Mouse (Mus musculus) liver, embryonic 12.5 days (tissue): ENCODE results near the gene Alkbh4. TPM values are rescaled to one million over a fixed set of nuclear protein-coding genes. Genes with fewer than 3 reads are reported as not detected.
"Not testable (repeated sequence)": the region's sequence is repeated elsewhere in the genome, so short reads cannot be mapped to it uniquely, and the experiment has no call there.

ENCODE experiments used
- ATAC-seq: fragments of 200-750 bp; cut with Nextera tagmentation; 2 replicates; pipeline ENCODE4 v1.8.0; 2017; ENCODE audit warnings: moderate number of reproducible peaks, mild to moderate bottlenecking, moderate library complexity
- H3K27ac ChIP-seq: fragments of 300-500 bp; sonication (generic); 2 replicates; pipeline ENCODE4 v1.5.1; 2016; ENCODE audit warnings: mild to moderate bottlenecking
- H3K27me3 ChIP-seq: fragments of 300-500 bp; sonication (generic); replicated peaks from 2 replicates; pipeline ENCODE4 v1.6.1; 2016; ENCODE audit warnings: mild to moderate bottlenecking, moderate library complexity
- H3K36me3 ChIP-seq: fragments of 300-500 bp; sonication (generic); 2 replicates; pipeline ENCODE4 v1.6.1; 2016; ENCODE audit warnings: mild to moderate bottlenecking, moderate library complexity
- H3K4me1 ChIP-seq: fragments of 300-500 bp; sonication (generic); 2 replicates; pipeline ENCODE4 v1.6.1; 2016
- H3K4me2 ChIP-seq: fragments of 300-500 bp; sonication (generic); 2 replicates; pipeline ENCODE4 v1.6.1; 2016; ENCODE audit warnings: mild to moderate bottlenecking, moderate library complexity
- H3K4me3 ChIP-seq: fragments of 300-500 bp; sonication (generic); 2 replicates; pipeline ENCODE4 v1.5.1; 2016; ENCODE audit warnings: mild to moderate bottlenecking, moderate library complexity
- H3K9ac ChIP-seq: fragments of 300-500 bp; sonication (generic); 2 replicates; pipeline ENCODE4 v1.6.1; 2016; ENCODE audit warnings: mild to moderate bottlenecking, moderate library complexity
- H3K9me3 ChIP-seq: fragments of 300-500 bp; sonication (generic); replicated peaks from 2 replicates; pipeline ENCODE4 v1.6.1; 2016; ENCODE audit warnings: mild to moderate bottlenecking, moderate library complexity
- WGBS: fragments of 180-500 bp; shearing (Covaris S2); methylation state at CpG from one replicate; pipeline ENCODE4 v1.1.7; 2016; ENCODE audit not compliant: insufficient replicate concordance; 5-methylcytosine and 5-hydroxymethylcytosine counted together
- polyA plus RNA-seq: library from polyadenylated mRNA; unstranded; fragments of >200 nt; fragmentation: Nextera tagmentation; extraction: Ambion mirVana; gene quantifications from 2 replicates; pipeline ENCODE4 v1.2.1, GENCODE M21; 2016

Gene Alkbh4
- polyA plus RNA-seq, 1 experiment from 2014 or later = 18.8 TPM

DNA sequence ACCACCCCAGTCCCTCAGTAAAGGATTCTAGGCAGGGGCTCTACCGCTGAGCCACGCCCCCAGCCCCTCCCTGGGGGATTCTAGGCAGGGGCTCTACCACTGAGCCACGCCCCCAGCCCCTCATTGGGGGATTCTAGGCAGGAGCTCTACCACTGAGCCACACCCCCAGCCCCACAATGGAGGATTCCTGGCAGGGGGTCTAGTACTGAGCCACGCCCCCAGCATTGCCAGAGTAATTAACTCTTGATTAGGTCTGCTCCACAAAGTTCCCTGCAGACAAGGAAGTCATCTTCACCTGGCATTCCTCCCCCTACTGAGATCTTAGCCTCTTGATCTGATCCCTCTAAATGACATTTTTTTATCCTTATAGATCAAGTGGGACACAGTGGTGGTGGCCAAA, 22.4 kb upstream of the Alkbh4 start:
- H3K9ac ChIP-seq, ATAC-seq, H3K36me3 ChIP-seq, H3K27me3 ChIP-seq, H3K9me3 ChIP-seq, H3K4me2 ChIP-seq, H3K4me3 ChIP-seq, H3K27ac ChIP-seq: not testable (repeated sequence)
- peaks cover 40% of the 10 kb centered on the region for H3K4me1 ChIP-seq
- 50% methylated on average over 4 of the region's 4 CpGs for WGBS

- Histone ChIP-seq H3K36me3 (peaks cover 24% of the 10 kb centered on the region), H3K4me3 (peak within 1 kb of the TSS; percentile 92), H3K27me3 (0 out of 2 replicates have a peak, but pooled peaks cover 4% of the 10 kb centered on the region), H3K9me3 (no peaks in the 10 kb centered on the region), H3K4me1 (peaks cover 31% of the 10 kb centered on the region), H3K4me2 (peak within 1 kb of the TSS; percentile 84), H3K9ac (peak within 1 kb of the TSS; percentile 87), H3K27ac (peak within 1 kb of the TSS; percentile 71)
- ATAC-seq = peak; percentile 94
- 3% methylated on average over 42 of the region's 42 CpGs for WGBS
These were observed 19.8 kb upstream of the Alkbh4 start, which contains the start of gene Polr2j for GRCm38 (mm10) chr5:136115891-136116783. TSS of gene Polr2j (plus strand) at chr5:136116631.

DNA sequence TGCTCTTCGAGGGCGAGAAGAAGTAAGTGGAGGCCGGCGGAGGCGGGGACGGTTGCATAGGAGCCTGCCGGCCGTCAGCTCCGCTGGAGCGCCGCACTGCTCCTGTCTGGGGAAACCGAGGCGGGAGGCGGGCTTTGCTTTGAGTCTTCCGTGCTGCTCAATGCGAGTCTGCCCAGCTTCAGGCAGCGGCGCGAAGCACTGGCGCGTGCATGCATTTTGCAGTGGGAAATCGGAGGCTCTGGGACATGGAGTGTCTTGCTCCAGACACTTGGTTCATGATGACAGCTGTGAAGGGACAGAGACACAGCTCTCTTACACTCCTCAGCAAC, 19.2 kb upstream of the Alkbh4 start:
- Histone ChIP-seq H3K36me3 (peaks cover 30% of the 10 kb centered on the region), H3K27me3 (0 out of 2 replicates have a peak, but pooled peaks cover 3% of the 10 kb centered on the region), H3K9ac (peak overlapping the region; percentile 87), H3K27ac (peak overlapping the region; percentile 71), H3K4me2 (peak overlapping the region; percentile 84), H3K4me1 (peaks cover 31% of the 10 kb centered on the region), H3K4me3 (peak overlapping the region; percentile 92), H3K9me3 (no peaks in the 10 kb centered on the region)
- under 1% methylated on average over 22 of the region's 22 CpGs for WGBS
- ATAC-seq = peak; percentile 78

- Histone ChIP-seq H3K27me3 (no peaks in the 10 kb centered on the region), H3K9ac (no peak overlapping the region), H3K4me2 (no peak overlapping the region), H3K9me3 (no peaks in the 10 kb centered on the region), H3K4me3 (no peak overlapping the region), H3K27ac (no peak overlapping the region), H3K36me3 (peaks cover 85% of the 10 kb centered on the region), H3K4me1 (peaks cover 20% of the 10 kb centered on the region)
- WGBS = 89% methylated on average over 10 of the region's 10 CpGs
- no peak for ATAC-seq
These were observed 13.8 kb upstream of the Alkbh4 start for GRCm38 (mm10) chr5:136122165-136122564.

DNA sequence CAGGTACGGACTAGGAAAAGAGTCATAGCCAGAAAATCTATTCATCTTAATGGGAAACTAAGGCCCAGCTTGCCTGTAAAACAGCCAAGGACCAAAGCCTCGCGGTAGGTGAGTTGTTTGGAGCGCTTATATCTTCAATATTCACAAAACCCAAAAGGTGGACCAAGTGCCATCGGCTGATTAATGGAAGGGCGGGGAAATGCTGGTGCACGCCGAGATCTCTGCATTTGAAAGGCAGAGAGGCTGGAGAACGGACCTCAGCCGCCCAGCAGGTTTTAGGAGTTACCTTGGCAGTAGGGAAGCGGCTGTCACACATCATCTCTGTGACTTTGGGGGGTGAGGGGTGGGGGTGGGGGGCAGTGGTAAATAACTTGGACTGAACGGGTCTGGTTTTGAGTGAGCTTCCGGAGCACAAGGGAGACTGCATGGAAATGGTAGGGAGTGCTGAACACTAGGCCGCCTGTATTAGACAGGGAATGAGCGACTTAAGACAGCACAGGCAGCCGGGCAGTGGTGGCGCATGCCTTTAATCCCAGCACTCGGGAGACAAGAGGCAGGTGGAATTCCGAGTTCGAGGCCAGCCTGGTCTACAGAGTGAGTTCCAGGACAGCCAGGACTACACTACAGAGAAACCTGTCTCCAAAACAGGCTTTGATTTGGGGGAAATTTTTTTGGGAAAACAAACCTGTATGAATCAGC, 495 bp downstream of the Alkbh4 start:
- Histone ChIP-seq H3K27ac (peak overlapping the region; percentile 90), H3K9ac (peak overlapping the region; percentile 84), H3K4me2 (peak overlapping the region; percentile 83), H3K27me3 (no peaks in the 10 kb centered on the region), H3K9me3 (no peaks in the 10 kb centered on the region), H3K4me3 (peak overlapping the region; percentile 86), H3K4me1 (peaks cover 53% of the 10 kb centered on the region), H3K36me3 (peaks cover 66% of the 10 kb centered on the region)
- 3% methylated on average over 20 of the region's 20 CpGs for WGBS
- ATAC-seq = no peak; the same call in none of the 2 replicates

- ATAC-seq = 0 out of 2 replicates have a peak, but pooled peaks have one; percentile 25
- Histone ChIP-seq H3K36me3 (peaks cover 65% of the 10 kb centered on the region), H3K4me3 (peak overlapping the region; percentile 86)
These were observed 1.8 kb downstream of the Alkbh4 start for GRCm38 (mm10) chr5:136137658-136138274.

GRCm38 (mm10) chr5:136139393-136139792, 3.4 kb downstream of the Alkbh4 start:
- WGBS = 73% methylated on average over 13 of the region's 13 CpGs

More at GRCm38 (mm10) chr5:136137658-136138274, 1.8 kb downstream of the Alkbh4 start:
- H3K27ac ChIP-seq = 0 out of 2 replicates have a peak overlapping the region, but pooled peaks have one; percentile 90
- H3K9me3 ChIP-seq = peaks cover 5% of the 10 kb centered on the region; the same call in 1 of the 2 replicates
- H3K9ac ChIP-seq = peak overlapping the region; percentile 84
- 36% methylated on average over 13 of the region's 13 CpGs for WGBS
- H3K4me1 ChIP-seq = peaks cover 53% of the 10 kb centered on the region
- H3K27me3 ChIP-seq = no peaks in the 10 kb centered on the region
- H3K4me2 ChIP-seq = peak overlapping the region; percentile 83

DNA sequence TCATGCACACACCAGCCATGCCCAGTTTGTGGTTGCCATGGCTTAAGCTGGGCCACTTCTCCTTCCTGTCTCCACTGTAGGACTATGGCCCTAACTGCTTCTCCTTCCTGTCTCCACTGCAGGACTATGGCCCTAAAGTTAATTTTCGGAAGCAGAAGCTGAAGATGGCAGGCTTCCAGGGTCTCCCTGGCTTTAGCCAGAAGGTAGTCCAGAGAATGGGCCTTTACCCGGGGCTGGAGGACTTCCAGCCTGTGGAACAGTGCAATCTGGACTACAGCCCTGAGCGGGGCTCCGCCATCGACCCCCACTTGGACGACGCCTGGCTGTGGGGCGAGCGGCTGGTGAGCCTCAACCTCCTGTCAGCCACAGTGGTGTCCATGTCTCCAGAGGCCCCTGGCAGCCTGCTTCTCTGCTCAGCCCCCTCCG, 4.1 kb downstream of the Alkbh4 start:
- no peak for ATAC-seq
- Histone ChIP-seq H3K9ac (no peak overlapping the region), H3K27me3 (no peaks in the 10 kb centered on the region), H3K4me3 (no peak overlapping the region), H3K4me2 (no peak overlapping the region), H3K36me3 (peaks cover 48% of the 10 kb centered on the region), H3K9me3 (peaks cover 6% of the 10 kb centered on the region; the same call in 1 of the 2 replicates), H3K27ac (no peak overlapping the region), H3K4me1 (peaks cover 49% of the 10 kb centered on the region)
- 89% methylated on average over 10 of the region's 10 CpGs for WGBS

More at GRCm38 (mm10) chr5:136139393-136139792, 3.4 kb downstream of the Alkbh4 start:
- H3K4me1 ChIP-seq = peaks cover 49% of the 10 kb centered on the region
- peaks cover 6% of the 10 kb centered on the region; the same call in 1 of the 2 replicates for H3K9me3 ChIP-seq
- no peak overlapping the region for H3K4me2 ChIP-seq
- no peaks in the 10 kb centered on the region for H3K27me3 ChIP-seq
- no peak for ATAC-seq
- no peak overlapping the region for H3K27ac ChIP-seq
- peaks cover 50% of the 10 kb centered on the region for H3K36me3 ChIP-seq
- H3K4me3 ChIP-seq = no peak overlapping the region
- no peak overlapping the region for H3K9ac ChIP-seq

DNA sequence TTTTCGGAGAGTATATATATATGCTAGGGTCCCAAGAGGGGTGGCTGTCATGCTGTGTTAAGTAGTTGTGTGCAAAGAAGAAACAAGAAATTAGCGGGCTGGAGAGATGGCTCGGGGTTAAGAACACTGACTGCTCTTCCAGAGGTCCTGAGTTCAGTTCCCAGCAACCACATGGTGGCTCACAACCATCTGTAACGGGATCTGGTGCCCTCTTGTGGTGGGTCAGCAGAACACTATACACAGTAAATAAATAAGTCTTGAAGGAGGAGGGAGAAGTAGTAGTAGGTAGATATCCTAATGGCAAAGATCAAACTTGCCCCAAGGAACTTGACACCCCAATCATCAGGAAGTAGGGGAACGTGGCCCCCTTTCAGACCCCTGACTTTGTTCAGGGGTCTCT, 6.8 kb downstream of the Alkbh4 start:
- no peak for ATAC-seq
- Histone ChIP-seq H3K4me1 (peaks cover 50% of the 10 kb centered on the region), H3K9ac (no peak overlapping the region), H3K9me3 (peaks cover 6% of the 10 kb centered on the region; the same call in 1 of the 2 replicates), H3K27ac (no peak overlapping the region), H3K4me2 (no peak overlapping the region), H3K36me3 (peaks cover 48% of the 10 kb centered on the region), H3K4me3 (no peak overlapping the region), H3K27me3 (no peaks in the 10 kb centered on the region)
- 79% methylated on average over 5 of the region's 5 CpGs for WGBS

- Histone ChIP-seq H3K4me1 (peaks cover 47% of the 10 kb centered on the region), H3K9ac (no peak overlapping the region), H3K9me3 (peaks cover 6% of the 10 kb centered on the region; the same call in 1 of the 2 replicates), H3K4me2 (no peak overlapping the region), H3K4me3 (no peak overlapping the region), H3K36me3 (peaks cover 45% of the 10 kb centered on the region), H3K27me3 (no peaks in the 10 kb centered on the region), H3K27ac (no peak overlapping the region)
- ATAC-seq = no peak
- 81% methylated on average over 6 of the region's 6 CpGs for WGBS
These were observed 7.3 kb downstream of the Alkbh4 start for GRCm38 (mm10) chr5:136143161-136143755.
